Mouse (Mus musculus) liver, embryonic 14.5 days (tissue): ENCODE results near the gene Pno1.
"Not testable (repeated sequence)": the region's sequence is repeated elsewhere in the genome, so short reads cannot be mapped to it uniquely, and the experiment has no call there.

Experiments
- CTCF ChIP-seq: IDR thresholded peaks from 2 replicates; pipeline ENCODE4 v1.5.1; 2016; ENCODE audit warnings: antibody characterized with exemption, low read depth, control low read depth
- EP300 ChIP-seq: IDR thresholded peaks from 2 replicates; pipeline ENCODE4 v1.6.1; 2016; ENCODE audit warnings: antibody characterized with exemption, low read depth

- TF ChIP-seq CTCF, EP300: not testable (repeated sequence)
Measured at GRCm38 (mm10) chr11:17238598-17238997, 27.2 kb upstream of the Pno1 start.
